Mouse (Mus musculus) liver, adult 2 months (tissue): ENCODE results near the gene Prr12.

Source experiments
- CTCF ChIP-seq: fragments of 200-500 bp; IDR thresholded peaks from 2 replicates; pipeline ENCODE4 v1.5.1; 2011; ENCODE audit warnings: low read depth, low read length, control low read depth
- POLR2A ChIP-seq: fragments of 200-500 bp; IDR thresholded peaks from 2 replicates; pipeline ENCODE4 v1.6.1; 2011; ENCODE audit warnings: low read length, control low read depth; ENCODE audit not compliant: insufficient read depth; ENCODE audit errors: extremely low read depth

GRCm38 (mm10) chr7:45045741-45046140 lies 6.9 kb downstream of the Prr12 start:
- TF ChIP-seq POLR2A = no peak
- TF ChIP-seq CTCF = no peak
